Mouse (Mus musculus): Measurements from ENCODE around the gene Wdr24. TPM values are rescaled to one million over a fixed set of nuclear protein-coding genes. Genes with fewer than 3 reads are reported as not detected.

Wdr24 gene
- polyA plus RNA-seq, 1 experiment, result 47.0 TPM

- no peak for DNase-seq (ENCODE audit: low read depth)
- TF ChIP-seq POLR2A (IDR thresholded peaks at IDR 0.05; ENCODE audit: borderline replicate concordance, extremely low read depth, insufficient read depth, insufficient read length, poor library complexity, severe bottlenecking) (no peak), CTCF (IDR thresholded peaks at IDR 0.05; ENCODE audit: borderline replicate concordance, extremely low read depth, insufficient read depth, insufficient read length) (no peak)
Observed at GRCm38 (mm10) chr17:25808028-25808427, 15.4 kb upstream of the Wdr24 start.

GRCm38 (mm10) chr17:25808789-25809605 is 14.4 kb upstream of the Wdr24 start, which contains the start of gene Fbxl16:
Gene Fbxl16 (plus strand): TSS chr17:25809085.
- TF ChIP-seq CTCF (IDR thresholded peaks at IDR 0.05; ENCODE audit: borderline replicate concordance, extremely low read depth, insufficient read depth, insufficient read length) (peak; percentile 17; the same call in 1 of the 2 replicates), POLR2A (IDR thresholded peaks at IDR 0.05; ENCODE audit: borderline replicate concordance, extremely low read depth, insufficient read depth, insufficient read length, poor library complexity, severe bottlenecking) (peak; percentile 68)
- DNase-seq (ENCODE audit: low read depth), result peak; percentile 98

- peak; percentile 79 for DNase-seq (ENCODE audit: low read depth)
- TF ChIP-seq POLR2A (IDR thresholded peaks at IDR 0.05; ENCODE audit: borderline replicate concordance, extremely low read depth, insufficient read depth, insufficient read length, poor library complexity, severe bottlenecking), result no peak
- TF ChIP-seq CTCF (IDR thresholded peaks at IDR 0.05; ENCODE audit: borderline replicate concordance, extremely low read depth, insufficient read depth, insufficient read length), result no peak
Observed at GRCm38 (mm10) chr17:25809606-25810340, 13.7 kb upstream of the Wdr24 start.

GRCm38 (mm10) chr17:25810890-25811289 is 12.5 kb upstream of the Wdr24 start:
- DNase-seq (ENCODE audit: low read depth), result no peak
- TF ChIP-seq POLR2A (IDR thresholded peaks at IDR 0.05; ENCODE audit: borderline replicate concordance, extremely low read depth, insufficient read depth, insufficient read length, poor library complexity, severe bottlenecking) (no peak), CTCF (IDR thresholded peaks at IDR 0.05; ENCODE audit: borderline replicate concordance, extremely low read depth, insufficient read depth, insufficient read length) (no peak)

GRCm38 (mm10) chr17:25813471-25813870 is 10.0 kb upstream of the Wdr24 start:
- TF ChIP-seq POLR2A (IDR thresholded peaks at IDR 0.05; ENCODE audit: borderline replicate concordance, extremely low read depth, insufficient read depth, insufficient read length, poor library complexity, severe bottlenecking) (no peak), CTCF (IDR thresholded peaks at IDR 0.05; ENCODE audit: borderline replicate concordance, extremely low read depth, insufficient read depth, insufficient read length) (peak; percentile 54; the same call in 1 of the 2 replicates)
- peak; percentile 67 for DNase-seq (ENCODE audit: low read depth)

- TF ChIP-seq CTCF (IDR thresholded peaks at IDR 0.05; ENCODE audit: borderline replicate concordance, extremely low read depth, insufficient read depth, insufficient read length) (no peak), POLR2A (IDR thresholded peaks at IDR 0.05; ENCODE audit: borderline replicate concordance, extremely low read depth, insufficient read depth, insufficient read length, poor library complexity, severe bottlenecking) (no peak)
- DNase-seq (ENCODE audit: low read depth), result no peak
Observed at GRCm38 (mm10) chr17:25817662-25818061, 5.8 kb upstream of the Wdr24 start.

GRCm38 (mm10) chr17:25818851-25819780 is 4.3 kb upstream of the Wdr24 start:
- no peak for DNase-seq (ENCODE audit: low read depth)
- TF ChIP-seq CTCF (IDR thresholded peaks at IDR 0.05; ENCODE audit: borderline replicate concordance, extremely low read depth, insufficient read depth, insufficient read length) (no peak), POLR2A (IDR thresholded peaks at IDR 0.05; ENCODE audit: borderline replicate concordance, extremely low read depth, insufficient read depth, insufficient read length, poor library complexity, severe bottlenecking) (no peak)

GRCm38 (mm10) chr17:25824362-25825142 is 1.1 kb downstream of the Wdr24 start:
- TF ChIP-seq POLR2A (IDR thresholded peaks at IDR 0.05; ENCODE audit: borderline replicate concordance, extremely low read depth, insufficient read depth, insufficient read length, poor library complexity, severe bottlenecking), result no peak
- no peak for TF ChIP-seq CTCF (IDR thresholded peaks at IDR 0.05; ENCODE audit: borderline replicate concordance, extremely low read depth, insufficient read depth, insufficient read length)
- DNase-seq (ENCODE audit: low read depth), result no peak

GRCm38 (mm10) chr17:25825311-25825710 is 1.9 kb downstream of the Wdr24 start:
- DNase-seq (ENCODE audit: low read depth), result no peak
- no peak for TF ChIP-seq POLR2A (IDR thresholded peaks at IDR 0.05; ENCODE audit: borderline replicate concordance, extremely low read depth, insufficient read depth, insufficient read length, poor library complexity, severe bottlenecking)
- no peak for TF ChIP-seq CTCF (IDR thresholded peaks at IDR 0.05; ENCODE audit: borderline replicate concordance, extremely low read depth, insufficient read depth, insufficient read length)

GRCm38 (mm10) chr17:25825984-25826570 is 2.6 kb downstream of the Wdr24 start:
- TF ChIP-seq POLR2A (IDR thresholded peaks at IDR 0.05; ENCODE audit: borderline replicate concordance, extremely low read depth, insufficient read depth, insufficient read length, poor library complexity, severe bottlenecking), result no peak
- no peak for TF ChIP-seq CTCF (IDR thresholded peaks at IDR 0.05; ENCODE audit: borderline replicate concordance, extremely low read depth, insufficient read depth, insufficient read length)
- DNase-seq (ENCODE audit: low read depth), result no peak

All from brain, embryonic 14.5 days (tissue).